Mouse (Mus musculus): ENCODE measurements at regions not wholly inside any gene's neighbourhood (a gene's known extent, or its start where the extent isn't known, plus 50 kb on each side); places are given as distances from the start of the nearest gene placed in this dataset.

DNA sequence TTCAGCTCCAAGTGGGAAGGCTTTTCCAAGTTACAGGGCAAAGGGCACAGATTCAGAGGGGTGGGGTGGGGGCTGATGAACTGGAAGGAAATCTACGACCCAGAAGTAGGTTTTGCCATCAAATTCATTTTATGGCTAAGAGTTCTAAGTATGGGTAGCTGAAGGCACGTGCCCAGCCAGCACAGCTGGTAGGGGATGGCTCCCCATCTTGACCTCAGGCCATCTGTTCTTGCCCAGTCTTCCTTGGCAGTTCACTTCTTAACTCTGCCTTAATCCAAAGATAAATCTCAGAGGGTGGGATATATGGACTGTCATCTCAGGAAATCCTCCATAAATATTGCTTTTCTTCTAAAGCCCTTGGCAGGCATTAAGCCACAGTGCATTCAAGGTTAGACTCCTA is 238.3 kb downstream of the H2al1j start:
- no peak for DNase-seq (ENCODE audit: low read depth, low spot score)

DNA sequence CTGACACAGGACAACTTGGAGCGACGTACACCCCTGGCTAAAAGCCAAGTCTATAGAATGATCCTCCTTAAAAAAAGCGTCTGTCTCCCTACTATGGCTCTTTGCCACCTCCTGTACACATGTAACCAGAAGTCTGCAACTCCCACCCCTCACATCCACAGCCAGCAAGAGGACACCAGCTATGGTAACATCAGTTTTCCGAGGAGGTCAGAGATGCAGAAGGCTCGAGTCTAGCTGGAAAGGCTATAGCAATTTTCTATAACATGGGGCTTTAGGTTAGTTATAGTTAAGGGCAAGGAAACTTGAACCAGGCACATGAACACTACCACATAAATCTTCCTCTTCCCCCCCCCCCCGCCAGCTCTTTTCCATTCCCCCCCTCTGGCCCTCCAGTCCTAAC is 240.2 kb downstream of the H2al1j start:
- DNase-seq (ENCODE audit: low read depth, low spot score) = no peak

DNA sequence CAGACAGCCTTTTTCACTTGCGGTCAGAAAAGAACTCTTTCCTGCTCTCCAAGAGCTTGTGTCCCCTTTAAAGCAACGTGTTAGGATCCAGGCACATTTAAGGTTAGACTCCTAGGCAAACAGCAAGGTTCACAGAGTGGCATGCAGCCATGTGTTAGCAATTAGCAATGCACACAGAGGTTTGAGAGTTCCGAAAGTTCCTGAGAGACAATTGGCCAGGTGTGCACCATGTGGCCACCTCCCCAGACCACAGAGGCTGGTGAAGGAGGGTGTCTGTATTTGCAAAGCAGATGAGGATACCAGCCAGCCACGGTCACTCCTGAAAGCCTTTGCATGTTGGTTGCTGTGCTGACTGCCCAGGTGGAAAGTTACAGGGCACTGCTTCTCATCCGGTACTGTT is 240.6 kb downstream of the H2al1j start:
- DNase-seq (ENCODE audit: low read depth, low spot score) = no peak

DNA sequence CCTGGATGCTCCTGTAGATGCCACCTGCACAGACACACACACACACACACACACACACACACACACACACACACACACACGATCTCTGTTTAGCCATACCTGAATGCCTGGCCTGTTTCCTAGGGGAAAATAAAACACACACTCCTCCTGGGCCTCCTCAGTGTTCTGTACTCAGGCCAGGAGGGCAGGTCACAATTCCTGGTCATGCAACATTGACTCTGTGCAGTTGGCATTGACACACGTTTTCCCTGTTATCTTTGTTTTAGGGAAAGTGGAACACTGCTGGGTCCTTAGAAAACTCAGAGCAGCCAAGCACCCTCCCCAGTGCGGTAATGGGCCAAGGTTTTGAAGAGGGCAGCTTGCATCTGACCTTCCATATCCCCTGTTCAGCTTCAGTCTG is 246.7 kb downstream of the H2al1j start:
- no peak for DNase-seq (ENCODE audit: low read depth, low spot score)

DNA sequence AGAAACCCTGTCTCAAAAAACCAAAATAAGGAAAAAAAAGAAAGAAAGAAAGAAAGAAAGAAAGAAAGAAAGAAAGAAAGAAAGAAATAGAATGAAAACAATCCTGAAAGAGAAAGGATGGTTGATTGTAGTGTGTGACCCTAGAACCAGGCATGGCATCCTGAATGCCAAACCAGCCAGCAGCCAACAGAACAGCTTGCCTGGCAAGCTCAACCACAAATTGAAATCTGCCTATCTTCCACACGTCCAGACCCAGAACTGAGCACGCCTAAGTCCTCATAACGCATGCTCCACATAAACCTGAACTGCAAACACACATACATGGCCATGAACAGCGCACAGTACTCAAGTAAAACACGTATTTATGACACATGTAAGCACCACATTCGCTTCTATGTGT is 247.9 kb downstream of the H2al1j start:
- DNase-seq (ENCODE audit: low read depth, low spot score) = no peak

DNA sequence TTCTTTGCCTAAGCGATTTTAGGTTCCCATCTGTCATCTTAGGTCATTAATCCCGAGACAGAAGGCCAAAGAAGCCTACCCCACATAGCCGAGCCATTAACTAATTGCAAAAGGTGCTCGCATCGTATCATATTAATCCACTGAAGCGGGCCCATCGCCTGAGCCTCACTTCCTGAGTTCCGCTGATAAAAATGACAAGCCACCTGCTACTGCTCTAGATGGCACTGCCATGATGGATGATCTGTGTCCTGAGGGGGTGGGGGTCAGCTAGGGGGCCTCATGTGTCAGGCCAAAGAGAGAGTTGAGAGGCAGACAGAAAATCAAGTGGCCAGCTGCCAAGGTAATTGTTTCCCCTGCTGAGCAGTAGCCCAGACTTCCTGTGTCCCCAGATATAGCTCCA is 248.7 kb downstream of the H2al1j start:
- DNase-seq (ENCODE audit: low read depth, low spot score) = no peak

DNA sequence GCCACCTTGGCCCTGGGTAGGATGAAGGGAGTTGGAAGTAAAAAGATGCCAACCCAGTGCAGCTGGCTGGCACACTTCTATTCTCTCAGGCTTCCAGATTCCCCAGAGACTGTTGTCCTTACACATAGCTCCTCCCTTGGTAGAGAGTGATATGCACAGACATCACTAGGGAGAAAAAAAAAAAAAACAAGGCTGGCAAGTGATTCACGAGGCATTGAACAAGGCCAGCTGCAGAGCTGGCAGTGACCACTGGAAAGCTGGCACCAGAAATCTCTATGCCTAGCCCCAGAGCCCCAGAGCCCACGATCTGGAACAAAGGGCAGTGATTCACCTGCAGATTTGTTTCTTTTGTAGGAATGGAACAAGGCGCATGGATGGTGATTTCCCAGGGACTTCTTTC is 249.7 kb downstream of the H2al1j start:
- DNase-seq (ENCODE audit: low read depth, low spot score) = no peak

DNA sequence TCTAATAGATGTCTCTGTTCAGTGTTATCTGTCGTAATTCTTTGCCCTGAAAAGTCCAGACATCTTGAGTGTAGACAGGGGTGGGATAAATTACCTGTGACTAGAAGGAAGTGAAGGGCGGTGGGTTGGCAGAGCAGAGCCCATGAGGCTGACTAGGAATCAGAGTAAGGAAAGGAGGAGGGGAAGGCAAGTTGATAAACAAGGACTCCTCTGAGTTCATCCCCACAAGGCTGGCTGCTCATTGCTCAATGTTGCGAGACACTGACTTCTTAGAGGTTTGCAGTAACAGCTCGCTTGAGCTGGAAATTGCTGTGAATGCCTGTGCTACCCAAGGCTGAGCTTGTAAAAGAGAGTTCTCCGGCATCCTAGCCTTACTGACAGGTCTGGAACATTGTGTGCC is 257.7 kb downstream of the H2al1j start:
- no peak for DNase-seq (ENCODE audit: low read depth, low spot score)

DNA sequence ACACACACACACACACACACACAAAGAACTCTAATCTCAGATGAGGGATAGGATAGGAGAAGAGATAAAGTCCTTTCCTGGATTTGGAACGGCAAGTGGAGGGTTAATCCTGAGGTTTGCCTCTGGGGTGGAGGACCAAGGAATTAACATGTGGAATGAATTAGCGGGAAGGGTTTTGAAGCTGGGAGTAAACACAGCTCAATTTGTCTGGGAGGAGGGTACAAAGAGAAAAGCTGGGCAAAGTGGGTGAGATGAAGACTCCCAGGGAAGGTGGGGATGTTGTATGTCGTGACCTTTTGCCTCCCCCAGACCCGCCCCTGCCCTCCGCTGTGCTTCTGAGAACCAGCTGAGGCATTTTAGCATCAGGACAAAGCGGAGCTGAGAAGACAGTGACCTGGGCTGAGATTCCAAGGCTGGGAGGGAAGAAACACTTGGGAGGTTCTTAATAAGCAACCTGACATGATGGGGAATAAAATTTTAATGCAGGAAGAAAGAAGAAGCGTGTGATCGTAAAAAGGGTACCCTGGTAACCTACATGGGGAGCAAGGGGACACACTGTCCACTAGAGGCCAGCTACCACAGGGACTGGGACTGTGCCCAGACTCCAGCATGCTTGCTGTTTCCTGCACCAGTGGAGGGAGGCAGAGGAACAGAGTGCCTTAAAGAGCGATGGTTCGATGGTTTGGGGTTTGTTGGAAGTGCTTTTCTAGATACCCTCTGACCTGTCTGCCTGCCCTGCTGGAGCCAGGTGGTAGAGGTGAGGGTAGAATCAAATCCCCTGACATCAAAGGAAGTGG is 264.0 kb downstream of the H2al1j start:
- no peak for DNase-seq (ENCODE audit: low read depth, low spot score)

DNA sequence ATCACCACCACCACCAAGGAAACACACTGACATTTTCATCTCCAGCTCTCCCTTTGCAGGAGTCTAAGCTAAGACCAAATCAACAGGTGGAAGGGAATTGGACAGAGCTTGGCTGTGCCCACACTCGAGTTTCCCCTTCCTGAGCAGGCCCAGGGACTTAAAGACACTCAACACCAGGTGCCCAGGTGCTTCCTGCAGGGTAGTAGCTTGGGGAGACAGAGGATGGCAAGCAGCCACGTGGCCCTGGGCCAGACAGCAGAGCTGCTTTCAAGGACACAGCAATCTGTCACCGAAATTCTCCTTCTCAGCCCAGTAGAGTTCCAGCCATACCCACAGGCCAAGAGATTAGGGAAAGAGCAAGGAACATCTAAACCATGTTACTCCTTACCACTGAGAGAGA is 266.9 kb downstream of the H2al1j start:
- no peak for DNase-seq (ENCODE audit: low read depth, low spot score)

DNA sequence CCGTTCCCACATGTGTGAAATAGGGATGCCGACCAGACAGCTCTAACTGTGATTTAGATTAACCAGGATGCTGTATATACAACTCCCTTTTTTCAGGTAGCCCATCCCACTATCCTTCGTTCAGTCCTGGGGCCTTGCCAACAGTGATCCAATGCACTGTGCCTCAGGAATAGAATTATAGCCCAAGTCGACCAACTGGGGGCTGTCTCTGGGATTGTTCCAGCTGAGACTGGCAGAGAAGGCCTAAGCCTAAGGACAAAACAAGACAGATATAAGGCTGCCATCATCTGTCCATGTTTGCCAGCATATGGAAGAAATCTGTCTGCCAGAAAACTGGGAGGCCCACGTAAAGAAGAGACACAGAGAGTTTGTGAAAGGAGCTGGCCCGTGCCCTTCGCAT is 269.9 kb downstream of the H2al1j start:
- DNase-seq (ENCODE audit: low read depth, low spot score) = no peak

DNA sequence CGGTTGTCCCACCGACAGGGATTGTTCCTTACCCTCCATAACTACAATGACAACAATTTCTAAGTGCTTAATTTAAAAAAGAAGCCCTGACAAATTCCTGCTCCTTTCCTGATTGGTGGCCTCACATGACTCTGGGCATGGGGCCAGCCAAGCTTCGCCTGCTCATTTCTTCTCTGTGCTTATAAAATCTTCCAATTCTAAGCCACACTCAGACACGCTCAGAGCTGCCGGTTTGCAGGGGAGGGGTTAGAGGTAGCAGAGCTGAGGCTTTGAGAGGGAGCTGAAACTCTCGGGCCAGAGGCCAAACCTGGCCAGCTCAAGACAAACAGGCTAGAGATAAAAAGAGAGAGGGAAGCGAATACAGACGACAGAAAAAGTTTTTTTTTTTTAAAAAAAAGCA is 286.6 kb downstream of the H2al1j start:
- no peak for DNase-seq (ENCODE audit: low read depth, low spot score)

DNA sequence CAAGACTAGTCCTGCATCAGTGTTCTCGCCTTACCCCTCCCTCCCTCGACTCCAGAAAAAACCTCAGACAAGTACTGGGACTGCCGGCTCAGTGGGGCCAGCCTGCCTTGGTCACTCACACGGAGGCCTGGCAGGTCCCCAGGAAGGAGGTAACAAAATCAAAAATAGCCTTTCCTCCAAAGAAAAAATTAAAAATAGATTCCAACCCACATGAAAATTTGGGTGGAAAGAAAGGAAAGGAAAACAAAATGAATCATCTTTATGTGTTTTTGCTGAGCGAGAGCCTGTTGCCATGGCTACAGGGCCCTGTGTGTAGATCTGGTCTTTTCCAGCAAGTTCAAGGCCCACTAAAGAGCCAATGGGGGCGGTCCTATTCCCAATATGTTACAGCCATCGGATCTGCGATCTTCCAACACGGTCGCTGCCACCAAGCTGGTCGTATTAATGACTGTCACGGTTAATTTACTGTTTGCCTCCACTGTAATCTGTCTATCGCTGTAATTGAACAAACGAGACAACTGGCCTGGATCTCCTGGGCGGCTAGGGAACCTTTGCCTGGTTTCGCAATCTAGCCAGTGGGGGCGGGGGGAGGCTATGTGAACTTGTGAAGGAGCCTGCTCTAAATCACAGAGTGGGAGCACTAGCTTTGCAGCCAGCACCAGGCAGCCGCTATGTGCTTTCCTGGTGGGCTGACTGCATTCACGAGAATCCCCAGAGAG is 293.6 kb downstream of the H2al1j start:
- no peak for DNase-seq (ENCODE audit: low read depth, low spot score)

DNA sequence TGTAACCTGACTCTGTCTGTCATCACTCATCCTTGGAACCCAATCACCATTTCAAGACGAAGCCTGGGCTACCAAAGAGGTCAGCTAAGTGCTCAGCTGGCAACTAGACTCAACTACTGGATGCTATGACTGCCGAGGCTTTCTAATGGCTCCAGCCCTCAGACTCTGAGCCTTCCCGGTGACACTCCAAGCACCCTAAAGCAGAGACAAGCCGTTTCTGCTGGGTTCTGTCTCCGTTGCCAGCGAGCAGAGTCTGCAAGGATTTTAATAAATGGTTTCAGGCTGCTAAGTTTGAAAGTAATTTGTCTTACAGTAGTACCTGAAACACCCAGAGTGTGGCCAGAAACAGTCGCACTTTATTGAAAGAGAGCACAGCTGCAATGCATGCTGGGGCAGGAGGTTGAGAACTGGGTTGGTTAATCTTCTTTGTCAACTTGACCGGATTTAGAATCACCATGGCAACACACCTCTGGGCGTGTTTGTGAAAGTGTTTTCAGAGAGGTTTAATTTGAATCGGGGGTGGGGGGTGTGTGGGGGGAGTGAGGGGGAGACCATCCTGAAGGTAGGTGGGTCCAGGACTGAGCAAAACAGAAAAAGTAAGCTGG is 298.8 kb downstream of the H2al1j start:
- no peak for DNase-seq (ENCODE audit: low read depth, low spot score)

DNA sequence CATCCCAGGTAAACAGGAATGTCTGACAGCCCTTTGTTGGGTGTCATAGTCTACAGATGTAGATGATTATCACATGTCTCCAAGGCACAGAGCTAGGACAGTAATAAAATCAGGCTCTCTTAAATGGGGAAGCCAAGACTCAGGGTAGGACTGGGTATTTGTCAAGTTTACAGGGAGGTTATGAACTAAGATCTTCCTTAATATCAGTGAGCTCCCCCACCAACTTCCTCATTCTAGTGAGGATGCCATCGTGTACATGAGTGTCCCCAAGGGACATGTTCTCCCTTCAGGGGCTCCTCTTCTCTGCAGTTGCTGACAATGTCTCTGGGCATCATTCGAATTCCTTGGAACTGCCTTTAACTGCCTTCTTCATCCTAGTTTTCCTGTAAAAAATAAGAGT is 301.7 kb downstream of the H2al1j start:
- DNase-seq (ENCODE audit: low read depth, low spot score) = no peak

DNA sequence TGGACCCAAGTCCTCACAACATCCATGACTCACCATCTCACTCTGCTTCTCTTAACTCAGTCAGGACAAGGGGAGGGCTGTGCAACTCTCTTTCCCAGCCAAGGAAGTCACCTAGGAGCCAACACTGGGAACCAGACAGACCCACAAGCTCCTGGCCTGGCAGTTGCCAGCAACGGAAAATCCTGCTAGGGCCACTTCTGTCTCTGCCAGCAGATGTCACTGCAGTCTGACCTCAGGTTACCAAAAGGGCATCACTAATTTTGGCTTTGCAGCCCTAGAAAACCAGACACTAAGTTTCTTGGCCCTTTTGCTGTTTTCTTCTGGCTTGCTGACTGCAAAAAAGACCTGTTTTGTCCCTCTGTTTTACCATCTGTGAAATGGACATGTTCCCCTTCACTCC is 302.3 kb downstream of the H2al1j start:
- DNase-seq (ENCODE audit: low read depth, low spot score) = peak; percentile 34

DNA sequence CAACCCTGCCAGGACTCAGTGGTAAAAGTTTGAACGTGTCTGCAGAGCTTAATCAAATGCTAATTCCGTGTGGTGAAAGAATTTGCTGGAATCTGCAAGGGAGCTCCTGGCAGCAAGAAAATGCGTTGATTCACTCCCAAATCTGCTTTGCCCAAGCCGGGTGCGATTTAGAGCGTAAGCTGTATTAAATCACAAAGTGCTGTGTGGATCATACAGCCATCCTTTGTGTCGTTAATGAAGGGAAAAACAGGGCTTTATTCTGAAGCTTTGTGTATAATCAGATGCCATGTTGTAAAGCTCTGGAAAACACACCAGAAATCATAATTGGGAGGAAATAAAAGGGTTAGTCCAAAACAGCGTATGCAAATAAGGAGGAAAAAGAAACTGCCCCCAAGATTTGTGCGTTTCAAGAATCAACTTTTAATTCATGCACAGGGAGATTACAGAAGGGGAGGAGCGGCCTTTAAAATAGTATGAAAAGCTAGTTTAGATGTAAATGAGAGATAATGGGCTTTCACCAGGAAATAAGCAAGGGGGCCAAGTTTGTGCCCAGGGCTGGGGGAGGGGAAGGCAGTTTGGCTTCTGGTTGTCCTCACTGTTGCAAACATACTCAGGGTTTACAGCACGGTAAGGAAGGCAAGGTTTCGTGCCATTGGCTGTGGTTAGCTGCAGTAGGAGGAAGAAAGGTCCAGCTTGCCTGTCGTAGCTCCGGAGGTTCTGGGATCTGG is 303.7 kb downstream of the H2al1j start:
- no peak for DNase-seq (ENCODE audit: low read depth, low spot score)

DNA sequence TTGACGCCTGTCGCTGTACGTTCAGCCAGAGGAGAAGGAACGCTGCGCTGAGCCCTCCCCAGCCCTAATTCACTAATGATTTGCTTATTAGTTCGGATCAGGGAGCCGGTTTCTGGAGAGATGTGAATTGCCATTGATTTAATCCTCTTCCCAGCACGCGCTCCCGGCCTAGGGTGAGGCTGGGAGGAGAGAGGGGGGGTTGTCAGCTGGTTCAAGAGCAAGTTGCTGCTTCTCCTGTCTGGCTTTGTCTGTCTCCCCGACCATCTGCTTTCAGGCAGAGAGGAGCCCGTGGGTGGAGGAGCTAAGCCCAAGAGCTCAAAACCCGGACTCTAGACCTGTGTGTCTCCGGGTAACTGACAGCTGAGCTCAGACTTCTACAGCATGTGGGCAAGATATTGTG is 304.4 kb downstream of the H2al1j start:
- no peak for DNase-seq (ENCODE audit: low read depth, low spot score)

DNA sequence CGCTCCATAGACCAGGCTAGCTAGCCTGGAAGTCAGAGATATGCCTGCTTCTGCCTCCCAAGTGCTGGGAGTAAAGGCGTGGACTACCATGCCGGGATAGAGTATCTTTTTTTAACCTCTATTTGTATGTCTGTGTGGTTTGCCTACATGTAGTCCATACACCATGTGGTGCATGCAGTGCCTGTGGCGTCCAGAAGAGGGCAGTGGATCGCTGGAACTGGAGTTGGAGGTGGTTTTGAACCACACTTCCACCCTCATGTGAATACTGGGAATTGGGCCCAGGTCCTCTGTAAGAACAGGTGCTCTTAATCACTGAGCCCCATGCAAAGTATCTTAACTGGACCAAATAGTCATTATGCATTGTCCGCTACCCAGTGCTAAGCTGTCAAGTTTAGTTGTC is 306.2 kb downstream of the H2al1j start:
- peak; percentile 41 for DNase-seq (ENCODE audit: low read depth, low spot score)

DNA sequence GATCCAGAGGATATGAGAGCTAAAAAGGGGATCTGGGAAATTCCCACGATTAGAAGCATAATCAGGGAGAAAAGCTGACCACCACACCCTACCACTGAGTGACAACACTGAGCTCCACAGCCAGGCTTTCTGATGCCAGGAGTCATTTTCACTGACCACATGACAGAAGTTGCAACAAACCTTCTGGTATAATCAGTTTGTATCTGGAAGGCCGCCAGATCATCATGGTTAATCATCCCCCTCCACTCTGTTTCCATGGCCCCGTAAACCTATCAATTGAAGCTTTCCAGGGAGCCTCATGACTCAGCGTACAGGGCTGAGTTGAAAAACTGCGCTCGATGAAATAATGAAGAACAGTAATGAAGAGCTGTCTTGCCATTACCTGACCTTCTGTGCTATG is 316.9 kb downstream of the H2al1j start:
- no peak for DNase-seq (ENCODE audit: low read depth, low spot score)

DNA sequence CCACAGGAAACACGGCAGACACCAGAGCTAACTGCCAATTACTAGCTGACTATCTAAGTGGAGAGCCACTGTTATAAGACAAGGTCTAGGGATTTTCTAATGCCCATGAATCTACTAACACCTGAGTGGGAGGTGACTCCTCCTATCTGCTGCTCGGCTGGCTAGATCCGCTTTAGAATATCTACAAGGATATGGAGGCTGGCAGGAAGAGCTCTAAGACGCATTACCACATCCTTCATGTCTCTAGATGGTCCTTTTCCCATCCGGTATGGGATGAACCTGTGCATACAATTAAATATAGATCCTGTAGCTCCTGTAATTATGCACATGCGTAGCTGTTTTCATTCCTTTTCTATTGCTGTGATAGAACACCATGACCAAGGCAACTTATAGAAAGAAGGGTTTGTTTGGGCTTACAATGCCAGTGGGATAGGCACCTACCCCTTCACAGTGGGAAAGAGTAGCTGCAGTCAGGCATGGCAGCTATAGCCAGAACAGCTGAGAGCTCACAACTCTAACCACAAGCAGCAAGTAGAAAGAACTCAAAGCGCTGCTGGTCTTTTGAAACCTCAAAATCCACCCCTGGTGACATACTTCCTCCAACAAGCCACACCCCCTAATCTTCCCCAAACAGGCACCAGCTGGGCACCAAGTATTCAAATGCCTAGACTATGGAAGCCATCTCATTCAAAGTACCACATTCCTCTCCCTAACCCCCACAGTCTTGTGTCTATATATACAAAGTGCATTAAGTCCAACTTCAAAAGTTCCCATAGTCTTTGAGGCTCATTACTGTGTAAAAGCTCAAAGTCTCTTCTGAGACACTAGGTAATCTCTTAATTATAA is 319.3 kb downstream of the H2al1j start:
- peak; percentile 59 for DNase-seq (ENCODE audit: low read depth, low spot score)

DNA sequence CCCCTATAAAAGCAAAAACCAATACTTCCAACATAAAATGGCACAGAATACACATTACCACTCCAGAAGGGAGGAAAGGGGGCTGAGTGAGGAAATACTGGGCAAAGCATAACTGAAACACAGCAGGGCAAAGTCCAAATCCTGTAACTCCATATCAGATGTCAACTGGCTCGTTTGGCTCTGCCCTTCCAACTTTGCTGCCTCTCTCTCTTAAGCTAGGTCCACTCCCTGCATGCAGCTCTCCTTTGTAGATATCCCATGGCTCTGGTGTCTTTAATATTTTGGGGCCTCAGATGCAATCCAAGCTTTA is 319.9 kb downstream of the H2al1j start:
- no peak for DNase-seq (ENCODE audit: low read depth, low spot score)

Data from CD4-positive helper T cell, adult 2 months (primary cell).